Mouse (Mus musculus) frontal cortex, adult 2 months (tissue): ENCODE results near the gene Scamp2. TPM values are rescaled to one million over a fixed set of nuclear protein-coding genes. Genes with fewer than 3 reads are reported as not detected.

Experiments
- DNase-seq, 2 experiments: peaks; one replicate each; pipeline ENCODE4 v3.0.0; 2022; ENCODE audit warnings: low spot score in 1 of 2; ENCODE audit errors: extremely low spot score in 1 of 2
- polyA plus RNA-seq: library from polyadenylated mRNA; depleted of rRNA; stranded (reverse); fragments of >200 nt; gene quantifications from 2 replicates; pipeline ENCODE4 v1.2.3, GENCODE M21; 2012

The Scamp2 gene
- polyA plus RNA-seq, 1 experiment: 49.7 TPM

GRCm38 (mm10) chr9:57549186-57549585 lies 11.6 kb upstream of the Scamp2 start:
- no peak for DNase-seq

DNA sequence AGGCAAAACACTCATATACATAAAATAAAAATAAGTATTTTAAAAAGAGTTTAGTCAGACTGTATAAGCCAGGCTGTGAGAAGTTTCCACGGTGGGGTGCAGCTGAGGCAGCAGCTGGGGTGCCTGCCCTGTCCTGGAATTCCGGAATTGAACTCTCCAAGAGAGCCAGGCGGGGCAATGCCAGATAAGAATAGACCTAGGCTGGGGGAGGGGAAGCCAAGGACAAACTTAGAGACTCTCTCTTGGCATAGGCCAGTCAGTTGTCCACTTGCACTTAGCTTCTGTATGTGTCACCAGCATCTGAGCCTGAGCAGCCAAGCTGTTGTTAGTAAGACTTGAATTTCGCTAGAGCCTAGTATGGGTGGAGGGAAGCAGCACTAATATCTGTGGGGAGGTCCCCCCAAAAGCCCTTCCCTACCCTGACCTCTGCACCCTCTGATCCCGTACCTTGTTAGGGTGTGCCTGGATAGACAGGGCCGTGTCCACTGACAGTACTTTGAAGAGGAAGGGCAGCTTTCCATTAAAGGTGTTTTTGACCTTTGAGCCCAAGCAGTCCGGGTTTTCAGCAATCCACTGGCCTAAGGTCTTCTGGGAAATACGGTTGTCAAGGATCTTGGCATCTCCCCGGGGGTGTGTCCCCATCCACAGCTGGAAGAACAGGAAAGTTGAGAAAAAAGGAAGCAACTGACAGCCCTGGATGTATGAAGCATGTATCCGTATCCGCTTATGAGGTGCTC lies 10.4 kb upstream of the Scamp2 start:
- no peak for DNase-seq

GRCm38 (mm10) chr9:57552139-57552887 lies 8.4 kb upstream of the Scamp2 start, which contains the start of gene Mpi:
Mpi (minus strand) TSS chr9:57552763.
- DNase-seq: peak; percentile 50 to 86

DNA sequence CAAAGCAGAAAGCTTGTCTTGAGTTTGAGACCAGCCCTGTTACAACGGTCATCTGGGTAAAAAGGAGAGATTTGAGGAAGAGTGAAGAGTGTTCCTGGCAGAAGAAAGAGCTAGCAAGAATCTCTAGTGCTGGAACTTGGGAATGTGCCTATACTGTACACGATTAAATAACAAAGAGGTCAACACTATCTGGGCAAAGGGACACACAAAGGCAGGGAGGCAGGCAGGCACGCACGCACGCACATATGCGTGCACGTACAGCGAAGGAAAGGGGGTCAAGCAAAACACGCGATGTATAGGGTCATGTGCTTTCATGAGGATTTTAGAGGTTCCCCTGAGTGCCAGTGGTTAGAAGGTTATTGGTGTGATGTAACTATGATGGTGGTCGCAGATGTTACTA lies 7.6 kb upstream of the Scamp2 start:
- DNase-seq: no peak

DNA sequence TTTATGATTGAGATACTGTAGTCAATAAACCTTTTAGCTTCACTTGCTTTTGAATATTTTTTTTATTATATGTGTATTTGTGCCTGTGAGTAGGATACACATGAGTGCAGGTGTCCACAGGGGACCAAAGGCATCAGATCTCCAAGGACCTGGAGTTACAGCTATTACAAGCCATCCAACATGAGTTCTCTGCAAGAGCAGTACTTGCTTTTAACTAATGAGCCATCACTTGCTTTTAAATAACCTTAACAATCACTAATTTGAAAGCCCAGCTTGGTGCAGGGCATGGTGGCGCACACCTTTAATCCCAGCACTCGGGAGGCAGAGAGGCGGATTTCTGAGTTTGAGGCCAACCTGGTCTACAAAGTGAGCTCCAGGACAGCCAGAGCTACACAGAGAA lies 6.0 kb upstream of the Scamp2 start:
- DNase-seq: no peak

- DNase-seq: no peak
Observed at GRCm38 (mm10) chr9:57557215-57557614, 3.5 kb upstream of the Scamp2 start.

DNA sequence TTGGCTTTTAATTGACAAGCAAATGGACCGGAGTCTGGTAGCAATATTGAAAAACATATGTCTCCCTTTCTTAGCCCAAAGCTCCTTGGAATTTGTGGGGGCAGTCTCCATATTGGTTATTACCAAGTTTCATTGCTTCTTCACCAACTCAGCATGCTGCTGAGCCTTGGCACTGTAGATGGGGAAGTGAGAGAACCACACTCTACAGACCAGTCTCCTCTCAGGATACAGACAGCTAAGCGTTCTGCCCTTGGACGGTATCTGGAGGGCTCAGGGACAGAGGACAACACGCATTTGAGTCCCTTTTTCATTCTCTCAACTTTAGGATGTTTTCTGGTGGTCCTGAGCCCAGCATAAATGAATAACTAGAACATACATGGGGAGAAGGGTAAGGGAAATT lies 2.1 kb upstream of the Scamp2 start:
- DNase-seq: no peak

DNA sequence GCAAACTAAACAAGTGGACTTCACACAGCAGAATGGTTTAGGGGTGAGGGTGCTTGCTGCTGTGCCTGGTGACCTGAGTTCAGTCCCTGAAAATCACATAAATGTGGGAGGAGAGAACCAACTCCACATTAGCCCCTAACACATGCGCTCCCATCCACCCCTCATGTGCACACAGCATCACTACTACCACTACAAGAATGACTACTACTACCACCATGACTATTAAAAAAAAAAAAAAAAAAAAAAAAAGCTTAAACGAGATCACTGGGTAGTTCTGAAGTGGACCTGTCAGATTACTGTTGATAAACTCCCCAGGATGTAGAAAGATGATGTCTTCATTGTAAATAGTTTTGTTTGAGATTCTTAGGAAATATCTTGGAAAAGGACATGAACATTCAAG lies 1.2 kb upstream of the Scamp2 start:
- no peak for DNase-seq

DNA sequence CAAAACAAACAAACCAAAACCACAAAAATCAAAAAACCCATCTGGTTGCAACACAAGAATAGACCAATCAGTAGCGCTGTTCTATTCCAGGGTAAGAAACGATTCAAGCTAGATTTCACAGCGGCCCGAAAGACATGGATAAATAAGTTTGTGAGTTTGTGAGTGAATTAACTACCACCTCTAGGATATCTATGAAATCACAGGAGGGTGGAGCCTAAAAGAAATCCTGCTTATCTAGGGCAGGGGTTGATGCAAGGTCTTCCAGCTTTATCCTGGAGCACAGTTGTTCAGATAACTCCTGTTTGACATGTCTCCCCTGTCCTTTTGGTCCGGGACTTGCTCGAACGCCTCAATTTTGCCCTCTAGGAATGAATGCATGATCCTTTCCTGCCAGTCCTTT lies 480 bp upstream of the Scamp2 start:
- no peak for DNase-seq

- no peak for DNase-seq
Observed at GRCm38 (mm10) chr9:57561711-57562099, 962 bp downstream of the Scamp2 start.

DNA sequence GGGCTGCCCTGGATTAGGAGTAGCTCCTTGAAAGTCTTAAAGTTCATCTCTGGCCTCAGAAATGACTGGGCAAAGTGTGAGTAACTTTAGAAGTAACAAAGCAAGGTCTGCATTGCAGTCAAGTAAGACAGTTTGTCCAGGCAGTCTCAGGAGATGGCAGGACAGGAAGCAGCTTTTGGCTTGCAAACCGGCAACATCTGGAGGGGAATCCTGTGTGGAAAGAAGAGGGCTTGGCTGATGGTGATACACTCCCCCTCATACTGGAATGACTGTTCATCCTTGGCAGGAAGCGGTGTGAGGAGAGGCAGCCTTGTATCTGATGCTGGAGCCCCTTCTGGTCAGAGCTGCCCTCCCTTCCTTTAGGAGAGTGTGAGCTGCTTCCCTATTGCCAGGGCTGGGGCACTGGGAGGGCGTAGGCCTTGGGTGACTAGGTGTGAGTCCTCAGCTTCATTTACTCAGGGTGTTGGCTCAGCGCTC lies 2.2 kb downstream of the Scamp2 start:
- DNase-seq: peak in 1 of 2 experiments; percentile 46

GRCm38 (mm10) chr9:57564609-57565008 lies 3.9 kb downstream of the Scamp2 start:
- no peak for DNase-seq

DNA sequence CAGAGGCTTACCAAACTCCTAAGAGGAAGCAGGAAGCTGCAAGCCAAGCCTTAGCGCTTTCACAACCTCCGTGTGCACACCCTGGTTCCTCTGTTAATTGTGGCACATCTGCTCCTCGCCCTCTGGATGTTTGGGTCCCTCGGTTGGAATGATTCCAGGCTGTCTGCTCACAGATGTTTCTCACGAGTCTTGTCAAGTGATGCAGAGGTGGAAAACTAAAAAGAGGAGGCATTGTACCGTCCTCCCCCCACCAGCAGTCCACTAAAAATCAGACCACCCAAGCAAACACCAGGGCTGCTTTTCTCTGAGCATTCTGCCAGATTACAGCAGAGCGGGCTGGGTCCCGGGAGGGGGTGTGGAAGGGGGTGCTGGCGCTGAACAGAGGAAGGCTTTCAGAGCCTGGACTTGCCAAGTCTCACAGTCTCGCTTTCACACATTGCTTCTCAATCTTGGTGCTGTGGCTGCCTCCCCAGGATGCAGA lies 5.0 kb downstream of the Scamp2 start:
- DNase-seq: peak; percentile 60 to 73

DNA sequence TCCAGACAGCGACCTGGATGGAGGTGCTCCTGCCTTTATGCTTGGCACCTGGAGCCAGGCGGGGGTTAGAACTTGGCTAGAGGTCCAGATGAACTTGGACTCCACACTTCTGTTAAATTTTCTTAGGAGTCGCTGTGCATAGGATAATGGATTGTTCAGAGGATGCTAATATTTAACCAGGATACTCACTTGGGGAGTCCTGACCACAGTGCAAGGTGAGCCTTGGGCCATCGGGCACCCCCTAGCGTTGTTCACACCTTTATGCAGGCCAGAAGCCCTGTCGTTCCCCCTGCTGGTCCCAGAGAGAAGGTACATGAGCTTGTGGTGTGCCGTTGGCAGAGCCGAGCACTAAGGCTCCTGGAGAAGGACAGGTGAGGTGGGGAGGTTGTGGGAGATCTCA lies 6.1 kb downstream of the Scamp2 start:
- no peak for DNase-seq

GRCm38 (mm10) chr9:57568500-57568899 lies 7.8 kb downstream of the Scamp2 start:
- no peak for DNase-seq

DNA sequence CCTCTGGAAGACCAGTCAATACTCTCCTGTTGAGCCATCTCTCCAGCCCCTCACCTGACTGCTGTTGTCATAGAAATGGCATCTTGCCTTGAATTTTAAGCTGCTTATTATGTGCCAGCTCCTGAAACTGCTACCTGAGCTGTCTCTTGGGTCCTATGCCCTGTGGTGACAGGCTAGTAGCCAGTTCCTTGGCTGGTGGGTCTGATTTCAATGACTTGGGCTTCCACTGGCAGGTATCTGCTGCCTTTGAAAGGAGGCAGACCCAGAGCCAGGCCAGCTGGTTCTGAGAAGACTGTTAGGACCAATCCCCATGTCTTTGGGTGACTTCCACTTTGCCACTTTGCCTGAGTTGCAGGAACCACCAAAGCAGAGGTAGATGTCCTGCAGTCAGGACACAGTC lies 13.7 kb downstream of the Scamp2 start:
- DNase-seq: no peak

DNA sequence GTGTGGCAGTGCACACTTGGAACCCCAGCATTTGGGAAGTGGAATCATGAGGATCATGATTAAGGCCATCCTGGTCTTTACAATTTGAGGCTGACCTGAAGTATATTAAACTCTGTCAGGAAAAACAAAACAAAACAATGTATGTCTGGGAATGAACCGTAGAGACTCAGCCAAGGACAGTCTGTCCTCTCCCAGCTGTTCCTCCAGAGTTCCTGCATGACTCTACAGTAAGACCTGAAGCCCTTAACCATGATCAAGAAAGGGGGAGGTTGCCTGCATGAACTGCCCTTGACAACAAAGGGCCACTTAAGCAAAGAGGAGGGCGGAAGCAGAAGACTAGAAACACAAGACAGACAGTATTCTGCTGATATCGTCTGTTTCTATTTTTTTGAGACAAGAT lies 14.8 kb downstream of the Scamp2 start:
- DNase-seq: no peak

DNA sequence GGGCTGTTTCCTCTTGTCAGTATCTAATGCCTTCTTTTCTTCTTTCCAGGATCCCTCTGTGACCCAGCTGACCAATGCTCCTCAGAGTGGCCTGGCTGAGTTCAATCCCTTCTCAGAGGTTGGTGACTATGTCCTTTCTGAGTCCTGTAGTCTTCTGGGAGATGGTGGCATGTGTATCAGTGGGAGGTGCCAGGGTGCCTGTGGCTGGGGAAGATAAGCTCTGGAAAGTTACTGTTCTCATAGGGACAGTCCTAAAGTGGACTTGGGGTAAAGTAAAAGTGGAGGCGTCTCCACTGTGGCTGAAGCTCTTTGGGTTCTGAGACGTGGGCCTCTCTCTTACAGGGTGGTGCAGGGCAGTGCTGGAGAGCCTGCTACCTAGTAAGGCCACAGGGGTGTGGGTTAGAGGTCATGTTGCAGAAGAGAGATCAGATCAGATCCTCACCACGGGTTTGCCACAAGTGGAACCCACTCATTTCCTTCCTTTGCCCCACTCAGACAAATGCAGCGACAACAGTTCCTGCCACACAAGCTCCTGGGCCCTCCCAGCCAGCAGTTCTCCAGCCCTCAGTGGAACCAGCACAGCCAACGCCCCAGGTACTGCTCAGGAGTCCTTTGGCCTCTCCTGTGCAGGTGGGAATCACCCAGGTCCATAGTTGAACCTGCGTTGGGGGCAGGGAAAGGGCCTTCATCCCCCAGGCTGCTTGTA lies 16.6 kb downstream of the Scamp2 start:
- DNase-seq: no peak

DNA sequence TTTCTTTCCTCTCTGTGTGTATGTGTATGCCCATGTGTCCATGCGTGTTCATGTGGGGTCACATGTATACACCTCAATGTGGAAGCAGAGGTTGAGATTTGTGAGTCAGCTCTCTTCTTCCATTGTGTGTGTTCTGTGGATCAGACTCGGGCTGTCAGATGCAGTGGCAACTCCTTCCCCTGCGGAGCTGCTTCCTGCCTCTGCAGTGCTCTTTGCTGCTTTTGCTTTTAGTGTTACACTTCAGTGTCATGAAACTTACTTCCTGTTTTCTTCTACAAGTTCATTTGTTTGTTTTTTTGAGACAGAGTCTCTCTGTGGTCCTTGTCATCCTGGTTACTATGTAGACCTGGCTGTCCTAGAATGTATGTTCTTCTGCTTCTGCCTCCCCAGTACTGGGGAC lies 24.2 kb downstream of the Scamp2 start:
- DNase-seq: no peak

DNA sequence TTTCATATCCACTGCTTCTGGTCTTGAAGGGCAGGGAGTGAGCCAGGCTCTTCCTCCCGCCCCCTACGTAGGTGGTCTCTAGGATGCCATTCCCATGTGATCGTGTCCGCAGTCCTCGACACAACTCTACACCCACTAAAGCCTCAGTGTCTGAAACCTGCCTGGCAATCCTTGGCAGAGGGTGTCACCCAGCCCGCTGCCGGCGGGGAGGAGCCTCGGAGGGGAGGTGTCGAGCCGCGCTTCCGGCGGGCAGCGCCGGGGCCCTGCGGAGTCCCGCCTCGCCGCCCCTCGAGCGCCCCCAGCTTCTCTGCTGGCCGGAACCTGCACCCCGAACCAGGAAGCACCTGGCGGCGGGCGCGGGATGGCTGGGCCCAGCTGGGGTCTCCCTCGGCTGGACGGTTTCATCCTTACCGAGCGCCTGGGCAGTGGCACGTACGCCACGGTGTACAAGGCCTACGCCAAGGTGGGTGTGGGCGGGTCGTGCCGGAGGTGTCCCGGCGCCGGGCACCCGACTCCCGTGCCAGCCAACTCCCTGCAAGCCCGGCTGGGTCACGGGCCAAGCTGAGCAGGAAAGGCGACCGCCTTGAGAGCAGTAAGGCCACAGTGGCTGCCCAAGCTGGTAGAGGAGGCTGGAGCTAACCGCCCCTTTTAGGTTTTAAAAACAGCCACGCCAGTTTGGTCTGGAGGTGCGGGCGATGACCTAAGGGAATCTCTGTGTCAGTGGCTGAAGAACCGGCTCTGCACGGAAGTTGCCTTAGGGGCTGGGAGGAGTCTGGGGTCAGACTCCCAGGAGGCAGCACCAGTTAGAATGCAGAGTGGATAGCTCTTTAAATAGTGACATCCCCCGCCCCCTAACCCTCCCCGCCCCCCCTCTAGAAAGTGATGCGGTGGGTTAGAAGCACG lies 28.7 kb downstream of the Scamp2 start, which contains the start of gene Ulk3:
Gene Ulk3 (plus strand): TSS at position 229 of the 903 bp plus-strand sequence.
- peak in 1 of 2 experiments; percentile 80 for DNase-seq
